Mouse (Mus musculus) intestine, postnatal 0 days (tissue): ENCODE results near the gene Afmid. TPM values are rescaled to one million over a fixed set of nuclear protein-coding genes. Genes with fewer than 3 reads are reported as not detected.

ENCODE experiments used
- ATAC-seq: fragments of 200-750 bp; cut with Nextera tagmentation; 2 replicates; pipeline ENCODE4 v1.8.0; 2017; ENCODE audit warnings: mild to moderate bottlenecking, moderate TSS enrichment, moderate library complexity
- H3K27ac ChIP-seq: fragments of 300-500 bp; sonication (generic); 2 replicates; pipeline ENCODE4 v1.5.1; 2014; ENCODE audit warnings: mild to moderate bottlenecking, low read depth, low read length, moderate library complexity
- H3K27me3 ChIP-seq: fragments of 300-500 bp; sonication (generic); replicated peaks from 2 replicates; pipeline ENCODE4 v1.6.1; 2014; ENCODE audit warnings: low read length, mixed read lengths; ENCODE audit not compliant: control insufficient read depth, insufficient read depth
- H3K36me3 ChIP-seq: fragments of 300-500 bp; sonication (generic); 2 replicates; pipeline ENCODE4 v1.6.1; 2014; ENCODE audit warnings: mild to moderate bottlenecking, moderate library complexity; ENCODE audit not compliant: control insufficient read depth, insufficient read depth
- H3K4me1 ChIP-seq: fragments of 300-500 bp; sonication (generic); replicated peaks from 2 replicates; pipeline ENCODE4 v1.6.1; 2014; ENCODE audit warnings: antibody characterized with exemption, low read length, mixed read lengths; ENCODE audit not compliant: control insufficient read depth, insufficient read depth
- H3K4me2 ChIP-seq: fragments of 300-500 bp; sonication (generic); replicated peaks from 2 replicates; pipeline ENCODE4 v1.6.1; 2014; ENCODE audit warnings: low read depth, mild to moderate bottlenecking, moderate library complexity
- H3K4me3 ChIP-seq: fragments of 300-500 bp; sonication (generic); 2 replicates; pipeline ENCODE4 v1.5.1; 2014; ENCODE audit warnings: low read depth, low read length
- H3K9ac ChIP-seq: fragments of 300-500 bp; sonication (generic); 2 replicates; pipeline ENCODE4 v1.6.1; 2014; ENCODE audit warnings: mild to moderate bottlenecking, low read depth, low read length
- H3K9me3 ChIP-seq: fragments of 300-500 bp; sonication (generic); 2 replicates; pipeline ENCODE4 v1.6.1; 2016; ENCODE audit warnings: mixed run types; ENCODE audit not compliant: control insufficient read depth
- CTCF ChIP-seq: sonication (generic); IDR thresholded peaks from 2 replicates; pipeline ENCODE4 v1.5.1; 2016; ENCODE audit warnings: low read depth, mild to moderate bottlenecking, control low read depth, antibody characterized with exemption, moderate library complexity
- WGBS: fragments of 180-500 bp; shearing (Covaris S2); extraction: QIAGEN DNeasy Blood & Tissue Kit; methylation state at CpG from one replicate; pipeline ENCODE4 v1.1.7; 2014; 5-methylcytosine and 5-hydroxymethylcytosine counted together
- polyA plus RNA-seq: library from polyadenylated mRNA; unstranded; fragments of >200 nt; fragmentation: Nextera tagmentation; extraction: Ambion mirVana; gene quantifications from 2 replicates; pipeline ENCODE4 v1.2.1, GENCODE M21; 2015

The Afmid gene
- polyA plus RNA-seq, 1 experiment from 2014 or later = 7.0 TPM

GRCm38 (mm10) chr11:117816389-117816996 lies 9.2 kb upstream of the Afmid start:
- ATAC-seq = 0 out of 2 replicates have a peak, but pooled peaks have one; percentile 8

GRCm38 (mm10) chr11:117819095-117819494 lies 6.6 kb upstream of the Afmid start:
- Histone ChIP-seq H3K4me2 (no peak overlapping the region), H3K27me3 (no peaks in the 10 kb centered on the region), H3K27ac (no peak overlapping the region), H3K9ac (no peak overlapping the region), H3K36me3 (peaks cover 61% of the 10 kb centered on the region), H3K4me3 (no peak overlapping the region), H3K4me1 (peaks cover 10% of the 10 kb centered on the region; the same call in 1 of the 2 replicates), H3K9me3 (no peaks in the 10 kb centered on the region)
- TF ChIP-seq CTCF = no peak
- 66% methylated on average over 8 of the region's 8 CpGs for WGBS
- no peak for ATAC-seq

More at GRCm38 (mm10) chr11:117816389-117816996, 9.2 kb upstream of the Afmid start:
- no peak for TF ChIP-seq CTCF
- WGBS = 77% methylated on average over 13 of the region's 13 CpGs
- peaks cover 69% of the 10 kb centered on the region for H3K36me3 ChIP-seq
- no peak overlapping the region for H3K9ac ChIP-seq
- H3K27ac ChIP-seq = no peak overlapping the region
- no peaks in the 10 kb centered on the region for H3K9me3 ChIP-seq
- no peaks in the 10 kb centered on the region for H3K27me3 ChIP-seq
- no peak overlapping the region for H3K4me3 ChIP-seq
- no peak overlapping the region for H3K4me2 ChIP-seq
- 0 out of 2 replicates have a peak, but pooled peaks cover 6% of the 10 kb centered on the region for H3K4me1 ChIP-seq

GRCm38 (mm10) chr11:117820173-117820572 lies 5.6 kb upstream of the Afmid start:
- Histone ChIP-seq H3K4me2 (no peak overlapping the region), H3K4me1 (peaks cover 16% of the 10 kb centered on the region; the same call in 1 of the 2 replicates), H3K9me3 (no peaks in the 10 kb centered on the region), H3K9ac (no peak overlapping the region), H3K4me3 (no peak overlapping the region), H3K27ac (no peak overlapping the region), H3K27me3 (no peaks in the 10 kb centered on the region), H3K36me3 (peaks cover 50% of the 10 kb centered on the region; the same call in 1 of the 2 replicates)
- ATAC-seq = no peak
- TF ChIP-seq CTCF = no peak
- WGBS = 70% methylated on average over 7 of the region's 7 CpGs

- Histone ChIP-seq H3K4me1 (peaks cover 18% of the 10 kb centered on the region), H3K9ac (no peak overlapping the region), H3K27ac (no peak overlapping the region), H3K9me3 (no peaks in the 10 kb centered on the region), H3K27me3 (no peaks in the 10 kb centered on the region), H3K4me3 (no peak overlapping the region), H3K36me3 (peaks cover 40% of the 10 kb centered on the region; the same call in 1 of the 2 replicates), H3K4me2 (no peak overlapping the region)
- WGBS = 77% methylated on average over 9 of the region's 9 CpGs
- ATAC-seq = no peak
- TF ChIP-seq CTCF = no peak
These were observed 3.9 kb upstream of the Afmid start for GRCm38 (mm10) chr11:117821868-117822267.

GRCm38 (mm10) chr11:117822728-117823241 lies 2.9 kb upstream of the Afmid start:
- H3K27me3 ChIP-seq = no peaks in the 10 kb centered on the region
- 58% methylated on average over 7 of the region's 7 CpGs for WGBS
- H3K4me2 ChIP-seq = no peak overlapping the region
- H3K9me3 ChIP-seq = no peaks in the 10 kb centered on the region
- H3K9ac ChIP-seq = no peak overlapping the region
- TF ChIP-seq CTCF = no peak
- ATAC-seq = no peak
- H3K36me3 ChIP-seq = peaks cover 32% of the 10 kb centered on the region; the same call in 1 of the 2 replicates
- peak overlapping the region; percentile 57; the same call in 1 of the 2 replicates for H3K27ac ChIP-seq
- no peak overlapping the region for H3K4me3 ChIP-seq
- peaks cover 24% of the 10 kb centered on the region for H3K4me1 ChIP-seq

GRCm38 (mm10) chr11:117823411-117823810 lies 2.3 kb upstream of the Afmid start:
- no peak overlapping the region for H3K9ac ChIP-seq
- ATAC-seq = no peak
- no peak for TF ChIP-seq CTCF
- no peak overlapping the region for H3K4me2 ChIP-seq
- H3K4me1 ChIP-seq = peaks cover 28% of the 10 kb centered on the region
- peaks cover 27% of the 10 kb centered on the region; the same call in 1 of the 2 replicates for H3K36me3 ChIP-seq
- H3K27me3 ChIP-seq = no peaks in the 10 kb centered on the region
- no peak overlapping the region for H3K4me3 ChIP-seq
- no peak overlapping the region for H3K27ac ChIP-seq
- no peaks in the 10 kb centered on the region for H3K9me3 ChIP-seq
- WGBS = 77% methylated on average over 6 of the region's 6 CpGs
